ENCODE assay signal across 16 mouse cellular contexts in genomic region chr5:18152241-18152640, GRCm38 (mm10).
DNase-seq lines count a peak whose midpoint lies in the region; TF ChIP-seq lines count a peak whose summit lies in the region.
"Had no signal": no experiment of that assay in that cellular context is flagged by ENCODE, and none has a peak within 500 bp of the region (broad histone marks: within the 10 kb centered on the region; RNA-seq: fewer than 3 reads in every experiment).

No protein-coding gene starts in this region.

- H3K4me3 ChIP-seq in heart, embryonic 10.5 days, result no peak overlapping the region
- H3K4me3 ChIP-seq in kidney, adult 2 months (ENCODE audit: insufficient read depth, low read depth, low read length), result no peak overlapping the region
- H3K4me3 ChIP-seq: embryonic facial prominence, embryonic 13.5 days; forebrain, embryonic 12.5 days; heart, embryonic 12.5 days; hindbrain, embryonic 12.5 days had no signal

- H3K36me3 ChIP-seq in heart, embryonic 10.5 days, result no peaks in the 10 kb centered on the region
- no peaks in the 10 kb centered on the region for H3K36me3 ChIP-seq in kidney, adult 2 months (ENCODE audit: control insufficient read depth, insufficient read depth, low read length)
- H3K36me3 ChIP-seq: embryonic facial prominence, embryonic 13.5 days; forebrain, embryonic 12.5 days; heart, embryonic 12.5 days; hindbrain, embryonic 12.5 days had no signal

- no peak for TF ChIP-seq POLR2A in kidney, adult 2 months (IDR thresholded peaks at IDR 0.05; ENCODE audit: low read depth, low read length)

- H3K27ac ChIP-seq in heart, embryonic 10.5 days, result no peak overlapping the region
- no peak overlapping the region for H3K27ac ChIP-seq in kidney, adult 2 months (ENCODE audit: insufficient read depth, low read depth, low read length)
- H3K27ac ChIP-seq: embryonic facial prominence, embryonic 13.5 days; forebrain, embryonic 12.5 days; hindbrain, embryonic 12.5 days had no signal

- H3K27me3 ChIP-seq in heart, embryonic 10.5 days (ENCODE audit: insufficient read depth, poor library complexity, severe bottlenecking), result no peaks in the 10 kb centered on the region
- no peaks in the 10 kb centered on the region for H3K27me3 ChIP-seq in kidney, adult 2 months (replicated peaks; ENCODE audit: control insufficient read depth, insufficient read depth, low read length)
- H3K27me3 ChIP-seq: embryonic facial prominence, embryonic 13.5 days; forebrain, embryonic 12.5 days; heart, embryonic 12.5 days; hindbrain, embryonic 12.5 days had no signal

- WGBS in heart, embryonic 10.5 days, result 64% methylated on average over 1 of the region's 1 CpGs
- WGBS in kidney, adult 2 months, result 77% methylated on average over 1 of the region's 1 CpGs

- H3K9me3 ChIP-seq in heart, embryonic 10.5 days, result no peaks in the 10 kb centered on the region
- H3K9me3 ChIP-seq: embryonic facial prominence, embryonic 13.5 days; forebrain, embryonic 12.5 days; heart, embryonic 12.5 days; hindbrain, embryonic 12.5 days had no signal

- no peak for TF ChIP-seq CTCF in kidney, adult 2 months (conservative IDR thresholded peaks at IDR 0.05; ENCODE audit: insufficient read depth, insufficient read length, low read depth, low read length)

- H3K4me1 ChIP-seq in heart, embryonic 10.5 days, result 0 out of 2 replicates have a peak, but pooled peaks cover 4% of the 10 kb centered on the region
- peaks cover 8% of the 10 kb centered on the region; the same call in 1 of the 2 replicates for H3K4me1 ChIP-seq in kidney, adult 2 months (ENCODE audit: control insufficient read depth, insufficient read depth, low read length)
- H3K4me1 ChIP-seq: embryonic facial prominence, embryonic 13.5 days; forebrain, embryonic 12.5 days; hindbrain, embryonic 12.5 days had no signal

- peak; percentile 38 to 62 for DNase-seq in heart, adult 18-20 months
- no peak for DNase-seq in heart, embryonic 10.5 days (ENCODE audit: low spot score)
- DNase-seq in kidney, adult 2 months, result peak; percentile 72
- no peak for DNase-seq in kidney, postnatal 36 days
- DNase-seq in ovary, adult 18-20 months (ENCODE audit: low spot score), result peak; percentile 43
- no peak for DNase-seq in ovary, postnatal 36 days (ENCODE audit: low spot score)
- DNase-seq in T-cell, adult 2 months (ENCODE audit: low spot score), result no peak
- DNase-seq: adrenal gland, postnatal 14 days; cerebellum, adult 11-12 months; cerebellum, adult 9-10 months; cerebellum, postnatal 36 days; gastrocnemius, postnatal 10 days had no signal

Comparison
In these comparisons a context has a peak if more than half of its experiments do, and no peak if none do; other contexts are left out.
1. DNase-seq: peak in heart, adult 18-20 months (2 of 2), kidney, adult 2 months (single experiment) and ovary, adult 18-20 months (single experiment); none in heart, embryonic 10.5 days (single experiment), kidney, postnatal 36 days (0 of 2), ovary, postnatal 36 days (single experiment) and T-cell, adult 2 months (single experiment).